8 mouse cellular contexts compared by ENCODE assay signal in the genomic region with DNA sequence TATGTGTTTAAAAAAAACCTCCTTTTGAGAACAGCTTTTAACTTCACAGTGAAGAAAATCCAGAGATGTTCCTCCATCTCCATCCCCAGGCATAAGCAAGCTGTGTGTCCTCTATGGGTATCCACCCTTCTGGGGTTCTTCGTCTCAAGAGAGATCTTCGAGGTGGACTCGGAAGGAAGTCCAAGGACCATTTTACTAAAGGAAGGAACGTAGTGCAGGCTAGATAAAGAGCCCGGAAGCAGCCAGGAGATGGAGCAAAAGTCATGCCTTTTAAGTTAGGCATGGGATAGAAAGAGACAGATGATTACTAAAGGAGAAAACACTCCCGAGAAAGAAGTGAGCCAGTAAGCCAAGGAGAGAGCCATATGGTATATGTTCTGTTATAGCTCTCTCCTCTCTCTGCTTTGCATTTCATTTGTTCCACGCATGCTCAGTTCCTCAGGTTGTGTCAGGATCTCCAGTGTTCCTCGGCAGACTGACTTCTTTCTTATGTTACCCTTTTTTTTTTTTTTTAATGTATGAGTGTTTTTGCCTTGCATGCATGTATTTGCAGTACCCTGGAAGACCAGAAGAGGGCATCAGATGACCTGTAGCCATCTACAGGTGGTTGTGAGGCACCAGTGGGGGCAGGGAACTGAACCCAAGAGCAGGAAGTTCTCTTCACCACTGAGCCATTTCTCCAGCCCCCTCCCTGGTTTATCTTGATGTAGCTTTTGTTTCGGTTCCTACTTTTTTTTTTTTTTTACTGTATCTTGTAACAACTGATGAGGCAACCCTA. TPM values are rescaled to one million over a fixed set of nuclear protein-coding genes. Genes with fewer than 3 reads are reported as not detected.
DNase-seq lines count a peak whose midpoint lies in the region; ATAC-seq and TF ChIP-seq lines count a peak whose summit lies in the region.

No protein-coding gene starts in this region.

- DNase-seq in midbrain, postnatal 0 days (ENCODE audit: low spot score), result peak; percentile 55
- no peak for DNase-seq in midbrain, embryonic 11.5 days (ENCODE audit: low spot score, missing footprints)
- DNase-seq in WW6 (ENCODE audit: low read depth, low spot score), result peak; percentile 60
- DNase-seq in heart, postnatal 4 days, result peak; percentile 64
- peak; percentile 47 for DNase-seq in liver, embryonic 13.5 days
- DNase-seq in right cerebral cortex, postnatal 4 days, result peak; percentile 55
- DNase-seq in neural tube, embryonic 10.5 days (ENCODE audit: extremely low spot score, low spot score), result no peak

- H3K36me3 ChIP-seq in midbrain, postnatal 0 days (ENCODE audit: insufficient read depth, low read length), result no peaks in the 10 kb centered on the region
- no peaks in the 10 kb centered on the region for H3K36me3 ChIP-seq in midbrain, embryonic 11.5 days (ENCODE audit: control insufficient read depth, insufficient read depth, low read length)
- no peaks in the 10 kb centered on the region for H3K36me3 ChIP-seq in liver, embryonic 13.5 days

- WGBS in midbrain, postnatal 0 days, result 76% methylated on average over 9 of the region's 9 CpGs
- whole genome bisulfite sequencing in midbrain, embryonic 11.5 days, result 76% methylated on average over 9 of the region's 9 CpGs
- WGBS in liver, embryonic 13.5 days (ENCODE audit: insufficient replicate concordance), result 22% methylated on average over 9 of the region's 9 CpGs

- no peaks in the 10 kb centered on the region for H3K4me1 ChIP-seq in midbrain, postnatal 0 days (ENCODE audit: insufficient read depth, low read length)
- no peaks in the 10 kb centered on the region for H3K4me1 ChIP-seq in midbrain, embryonic 11.5 days (ENCODE audit: control insufficient read depth, insufficient read depth, low read length)
- 0 out of 2 replicates have a peak, but pooled peaks cover 6% of the 10 kb centered on the region for H3K4me1 ChIP-seq in embryonic fibroblast, embryonic 13.5 days (ENCODE audit: control insufficient read depth, insufficient read depth, low read length)
- peaks cover 38% of the 10 kb centered on the region for H3K4me1 ChIP-seq in liver, embryonic 13.5 days (replicated peaks)

- ATAC-seq in midbrain, postnatal 0 days (ENCODE audit: low FRiP score), result no peak
- ATAC-seq in midbrain, embryonic 11.5 days (ENCODE audit: low FRiP score), result no peak
- ATAC-seq in liver, embryonic 13.5 days (ENCODE audit: low read depth), result peak; percentile 67

- no peak overlapping the region for H3K4me2 ChIP-seq in midbrain, postnatal 0 days (ENCODE audit: low read depth, low read length, poor library complexity, severe bottlenecking)
- H3K4me2 ChIP-seq in midbrain, embryonic 11.5 days, result no peak overlapping the region
- peak overlapping the region; percentile 51 for H3K4me2 ChIP-seq in liver, embryonic 13.5 days

- no peak overlapping the region for H3K9ac ChIP-seq in midbrain, postnatal 0 days (replicated peaks; ENCODE audit: low read length, poor library complexity, severe bottlenecking)
- no peak overlapping the region for H3K9ac ChIP-seq in midbrain, embryonic 11.5 days (ENCODE audit: low read length)
- peak overlapping the region; percentile 47; the same call in 1 of the 2 replicates for H3K9ac ChIP-seq in liver, embryonic 13.5 days

- TF ChIP-seq CTCF in midbrain, postnatal 0 days (IDR thresholded peaks at IDR 0.05), result peak; percentile 68
- TF ChIP-seq CTCF in embryonic fibroblast, embryonic 13.5 days (IDR thresholded peaks at IDR 0.05; ENCODE audit: borderline replicate concordance, insufficient read depth, low read length), result peak; percentile 42; the same call in 1 of the 2 replicates

- H3K9me3 ChIP-seq in midbrain, postnatal 0 days (ENCODE audit: low read length), result no peaks in the 10 kb centered on the region
- H3K9me3 ChIP-seq in midbrain, embryonic 11.5 days (ENCODE audit: control insufficient read depth, low read length), result no peaks in the 10 kb centered on the region
- no peaks in the 10 kb centered on the region for H3K9me3 ChIP-seq in liver, embryonic 13.5 days (replicated peaks)

- no peak overlapping the region for H3K27ac ChIP-seq in midbrain, postnatal 0 days (ENCODE audit: low read depth, low read length)
- no peak overlapping the region for H3K27ac ChIP-seq in midbrain, embryonic 11.5 days (ENCODE audit: low read depth, low read length)
- no peak overlapping the region; the same call in 1 of the 2 replicates for H3K27ac ChIP-seq in embryonic fibroblast, embryonic 13.5 days (ENCODE audit: insufficient read depth, low read length)
- H3K27ac ChIP-seq in liver, embryonic 13.5 days, result peak overlapping the region; percentile 90

- H3K4me3 ChIP-seq in midbrain, postnatal 0 days (ENCODE audit: low read depth, low read length), result no peak overlapping the region
- H3K4me3 ChIP-seq in midbrain, embryonic 11.5 days (ENCODE audit: low read depth, low read length), result no peak overlapping the region
- H3K4me3 ChIP-seq in embryonic fibroblast, embryonic 13.5 days (ENCODE audit: insufficient read depth, low read length), result no peak overlapping the region
- peak overlapping the region; percentile 13 for H3K4me3 ChIP-seq in liver, embryonic 13.5 days (replicated peaks)

- no peaks in the 10 kb centered on the region for H3K27me3 ChIP-seq in midbrain, postnatal 0 days (ENCODE audit: insufficient read depth, low read length)
- no peaks in the 10 kb centered on the region for H3K27me3 ChIP-seq in midbrain, embryonic 11.5 days (ENCODE audit: control insufficient read depth, insufficient read depth, low read length)
- no peaks in the 10 kb centered on the region for H3K27me3 ChIP-seq in liver, embryonic 13.5 days

- no peak for TF ChIP-seq POLR2A in embryonic fibroblast, embryonic 13.5 days (IDR thresholded peaks at IDR 0.05; ENCODE audit: low read depth, low read length)

RNA-seq across cellular contexts. Expression of gene Cfap54, which starts 11.1 kb away (rescaled TPM):
- total RNA-seq in midbrain, postnatal 0 days (2014; rRNA removed), result 4.7 and 4.9 TPM in 2 replicates
- polyA plus RNA-seq in midbrain, postnatal 0 days (2015; fragmentation: Nextera tagmentation; extraction: Ambion mirVana), result 3.2 and 4.2 TPM in 2 replicates
- 0.80 and 0.89 TPM in 2 replicates for polyA plus RNA-seq in midbrain, embryonic 11.5 days (2014; fragmentation: Nextera tagmentation; extraction: Ambion mirVana)
- polyA plus RNA-seq in embryonic fibroblast, embryonic 13.5 days (2011; ENCODE audit: insufficient read length, low read depth, missing spikeins), result 0.20 and 0.23 TPM in 2 replicates
- under 1 TPM; 0.45 to 0.79 TPM for total RNA-seq in heart, postnatal 4 days (2021)
- 0.15 and 0.18 TPM in 2 replicates for polyA plus RNA-seq in liver, embryonic 13.5 days (2015; fragmentation: Nextera tagmentation; extraction: Ambion mirVana)

Comparison
In these comparisons a context has a peak if more than half of its experiments do, and no peak if none do; other contexts are left out.
1. DNase-seq: peak in midbrain, postnatal 0 days (single experiment), WW6 (single experiment), heart, postnatal 4 days (single experiment), liver, embryonic 13.5 days (single experiment) and right cerebral cortex, postnatal 4 days (single experiment); none in midbrain, embryonic 11.5 days (single experiment) and neural tube, embryonic 10.5 days (single experiment).